ENCODE assay signal across 10 mouse cellular contexts in the genomic region with DNA sequence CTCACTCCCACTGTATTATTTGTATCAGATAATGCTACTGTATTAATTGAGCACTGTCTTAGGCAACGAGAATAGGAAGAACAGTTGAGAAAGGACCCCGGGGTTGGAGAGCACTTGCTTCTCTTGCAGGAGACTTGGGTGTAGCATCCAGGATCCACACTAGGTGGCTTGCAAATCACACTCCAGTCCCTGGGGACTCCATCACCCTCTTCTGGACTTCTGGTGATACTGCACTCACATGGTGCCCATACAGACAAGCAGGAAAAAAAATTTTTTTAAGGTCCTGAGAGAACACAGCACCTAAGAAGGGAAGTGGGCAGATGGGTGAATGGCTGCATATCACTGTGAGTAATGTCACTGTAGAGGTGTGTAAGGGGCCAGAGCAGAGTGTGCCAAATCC.
A peak's percentile ranks its signal among the peaks of the same experiment; 100 is the strongest.
DNase-seq lines count a peak whose midpoint lies in the region; ATAC-seq and TF ChIP-seq lines count a peak whose summit lies in the region.
"Had no signal": no experiment of that assay in that cellular context is flagged by ENCODE, and none has a peak within 500 bp of the region (broad histone marks: within the 10 kb centered on the region; RNA-seq: fewer than 3 reads in every experiment).

No protein-coding gene starts in this region.

- no peak for DNase-seq in forebrain, postnatal 0 days
- no peak for DNase-seq in liver, embryonic 14.5 days (ENCODE audit: low read depth in 3 of 3, low spot score in 3 of 3)
- DNase-seq in liver, embryonic 11.5 days (ENCODE audit: low spot score), result no peak
- no peak for DNase-seq in embryonic facial prominence, embryonic 10.5 days (ENCODE audit: low spot score)
- DNase-seq in spleen, postnatal 14 days (ENCODE audit: low spot score in 2 of 2), result no peak
- DNase-seq in layer of hippocampus, postnatal 25 days (ENCODE audit: extremely low spot score in 1 of 2, low spot score in 1 of 2), result no peak
- DNase-seq: retina, postnatal 1 day had no signal

- H3K9me3 ChIP-seq in forebrain, postnatal 0 days (ENCODE audit: low read length), result no peaks in the 10 kb centered on the region
- no peaks in the 10 kb centered on the region for H3K9me3 ChIP-seq in forebrain, embryonic 13.5 days (replicated peaks)
- H3K9me3 ChIP-seq in liver, embryonic 14.5 days (ENCODE audit: control insufficient read depth, low read length), result no peaks in the 10 kb centered on the region
- H3K9me3 ChIP-seq in liver, embryonic 11.5 days (ENCODE audit: control insufficient read depth, low read length), result no peaks in the 10 kb centered on the region
- H3K9me3 ChIP-seq in embryonic facial prominence, embryonic 10.5 days, result no peaks in the 10 kb centered on the region

- H3K4me1 ChIP-seq in forebrain, postnatal 0 days (ENCODE audit: insufficient read depth), result no peaks in the 10 kb centered on the region
- H3K4me1 ChIP-seq in forebrain, embryonic 13.5 days, result no peaks in the 10 kb centered on the region
- H3K4me1 ChIP-seq in liver, embryonic 14.5 days (replicated peaks; ENCODE audit: control insufficient read depth in 2 of 2, insufficient read depth in 2 of 2, low read length in 1 of 2), result peaks cover 0 to 13% of the 10 kb centered on the region in 2 experiments; a peak in 2 of 4 replicates
- H3K4me1 ChIP-seq in liver, embryonic 11.5 days (replicated peaks; ENCODE audit: control insufficient read depth, insufficient read depth, low read length), result no peaks in the 10 kb centered on the region
- H3K4me1 ChIP-seq in embryonic facial prominence, embryonic 10.5 days, result peaks cover 44% of the 10 kb centered on the region
- peaks cover 3% of the 10 kb centered on the region; the same call in 1 of the 2 replicates for H3K4me1 ChIP-seq in small intestine, adult 2 months (ENCODE audit: control insufficient read depth, insufficient read depth, insufficient read length, low read length)

- H3K36me3 ChIP-seq in forebrain, postnatal 0 days (ENCODE audit: insufficient read depth), result no peaks in the 10 kb centered on the region
- no peaks in the 10 kb centered on the region for H3K36me3 ChIP-seq in forebrain, embryonic 13.5 days (ENCODE audit: poor library complexity, severe bottlenecking)
- H3K36me3 ChIP-seq in liver, embryonic 14.5 days (replicated peaks; ENCODE audit: control insufficient read depth, insufficient read depth, low read depth), result no peaks in the 10 kb centered on the region
- H3K36me3 ChIP-seq in liver, embryonic 11.5 days (ENCODE audit: control insufficient read depth, insufficient read depth, low read length), result no peaks in the 10 kb centered on the region
- H3K36me3 ChIP-seq in embryonic facial prominence, embryonic 10.5 days (replicated peaks), result no peaks in the 10 kb centered on the region
- H3K36me3 ChIP-seq in small intestine, adult 2 months (ENCODE audit: control insufficient read depth, insufficient read depth, low read length), result no peaks in the 10 kb centered on the region
- H3K36me3 ChIP-seq: hindbrain, embryonic 12.5 days had no signal

- TF ChIP-seq CTCF in forebrain, postnatal 0 days (IDR thresholded peaks at IDR 0.05; ENCODE audit: low read depth), result peak; percentile 46
- peak; percentile 34 for TF ChIP-seq CTCF in liver, embryonic 14.5 days (IDR thresholded peaks at IDR 0.05; ENCODE audit: low read depth)
- peak; percentile 34; the same call in 1 of the 2 replicates for TF ChIP-seq CTCF in small intestine, adult 2 months (IDR thresholded peaks at IDR 0.05; ENCODE audit: extremely low read depth, insufficient read length, insufficient replicate concordance, low read depth, low read length)

- TF ChIP-seq POLR2A in small intestine, adult 2 months (IDR thresholded peaks at IDR 0.05; ENCODE audit: low read depth, low read length), result no peak

- ATAC-seq in forebrain, postnatal 0 days, result no peak
- no peak for ATAC-seq in forebrain, embryonic 13.5 days
- no peak for ATAC-seq in liver, embryonic 14.5 days (ENCODE audit: insufficient read depth)
- no peak for ATAC-seq in liver, embryonic 11.5 days (replicated peaks; ENCODE audit: low FRiP score)

- WGBS in forebrain, postnatal 0 days, result 87% methylated on average over 2 of the region's 2 CpGs
- WGBS in forebrain, embryonic 13.5 days, result 92% methylated on average over 2 of the region's 2 CpGs
- WGBS in liver, embryonic 14.5 days (ENCODE audit: insufficient replicate concordance), result 67% methylated on average over 2 of the region's 2 CpGs
- 79% methylated on average over 2 of the region's 2 CpGs for WGBS in liver, embryonic 11.5 days
- 96% methylated on average over 2 of the region's 2 CpGs for WGBS in embryonic facial prominence, embryonic 10.5 days
- 88% methylated on average over 2 of the region's 2 CpGs for WGBS in small intestine, adult 2 months

- H3K27me3 ChIP-seq in forebrain, postnatal 0 days (ENCODE audit: insufficient read depth, low read length), result no peaks in the 10 kb centered on the region
- H3K27me3 ChIP-seq in forebrain, embryonic 13.5 days, result no peaks in the 10 kb centered on the region
- H3K27me3 ChIP-seq in liver, embryonic 14.5 days (ENCODE audit: control insufficient read depth, insufficient read depth, low read length), result no peaks in the 10 kb centered on the region
- no peaks in the 10 kb centered on the region for H3K27me3 ChIP-seq in liver, embryonic 11.5 days (replicated peaks; ENCODE audit: control insufficient read depth, insufficient read depth, low read length)
- H3K27me3 ChIP-seq in embryonic facial prominence, embryonic 10.5 days (replicated peaks; ENCODE audit: low read depth, poor library complexity, severe bottlenecking), result no peaks in the 10 kb centered on the region
- no peaks in the 10 kb centered on the region for H3K27me3 ChIP-seq in small intestine, adult 2 months (ENCODE audit: control insufficient read depth, insufficient read depth, low read length)
- H3K27me3 ChIP-seq: hindbrain, embryonic 12.5 days had no signal

- no peak overlapping the region for H3K4me3 ChIP-seq in forebrain, postnatal 0 days (ENCODE audit: low read depth, low read length)
- H3K4me3 ChIP-seq in forebrain, embryonic 13.5 days, result no peak overlapping the region
- no peak overlapping the region for H3K4me3 ChIP-seq in liver, embryonic 14.5 days (ENCODE audit: insufficient read depth in 1 of 2, low read depth in 2 of 2, low read length in 2 of 2)
- H3K4me3 ChIP-seq in liver, embryonic 11.5 days (ENCODE audit: low read depth, low read length), result no peak overlapping the region
- no peak overlapping the region for H3K4me3 ChIP-seq in embryonic facial prominence, embryonic 10.5 days
- H3K4me3 ChIP-seq in small intestine, adult 2 months (ENCODE audit: low read depth, low read length), result no peak overlapping the region
- H3K4me3 ChIP-seq: hindbrain, embryonic 12.5 days had no signal

- H3K9ac ChIP-seq in forebrain, postnatal 0 days, result no peak overlapping the region
- no peak overlapping the region for H3K9ac ChIP-seq in forebrain, embryonic 13.5 days
- no peak overlapping the region for H3K9ac ChIP-seq in liver, embryonic 14.5 days (replicated peaks)
- H3K9ac ChIP-seq in liver, embryonic 11.5 days (ENCODE audit: low read depth, low read length), result no peak overlapping the region
- H3K9ac ChIP-seq: hindbrain, embryonic 12.5 days had no signal

- no peak overlapping the region for H3K4me2 ChIP-seq in forebrain, postnatal 0 days (ENCODE audit: low read depth)
- H3K4me2 ChIP-seq in forebrain, embryonic 13.5 days, result no peak overlapping the region
- H3K4me2 ChIP-seq in liver, embryonic 14.5 days (ENCODE audit: low read depth), result no peak overlapping the region
- H3K4me2 ChIP-seq in liver, embryonic 11.5 days, result no peak overlapping the region
- H3K4me2 ChIP-seq: hindbrain, embryonic 12.5 days had no signal

- TF ChIP-seq EP300 in liver, embryonic 14.5 days (IDR thresholded peaks at IDR 0.05; ENCODE audit: low read depth), result no peak

- no peak overlapping the region for H3K27ac ChIP-seq in forebrain, postnatal 0 days (ENCODE audit: low read depth, low read length)
- H3K27ac ChIP-seq in forebrain, embryonic 13.5 days, result no peak overlapping the region
- H3K27ac ChIP-seq in liver, embryonic 14.5 days, result no peak overlapping the region
- no peak overlapping the region for H3K27ac ChIP-seq in liver, embryonic 11.5 days (ENCODE audit: low read depth, low read length)
- H3K27ac ChIP-seq in embryonic facial prominence, embryonic 10.5 days (replicated peaks), result peak overlapping the region; percentile 19; the same call in 1 of the 2 replicates
- no peak overlapping the region for H3K27ac ChIP-seq in small intestine, adult 2 months (ENCODE audit: insufficient read depth, low read depth, low read length)
- H3K27ac ChIP-seq: hindbrain, embryonic 12.5 days had no signal
